Mouse (Mus musculus): ENCODE measurements at regions not wholly inside any gene's neighbourhood (a gene's known extent, or its start where the extent isn't known, plus 50 kb on each side); places are given as distances from the start of the nearest gene placed in this dataset.
"Not testable (repeated sequence)": the region's sequence is repeated elsewhere in the genome, so short reads cannot be mapped to it uniquely, and the experiment has no call there.

GRCm38 (mm10) chr15:90291848-90292247, 67.7 kb downstream of the Alg10b start:
- DNase-seq (ENCODE audit: low spot score in 2 of 2) = no peak

GRCm38 (mm10) chr15:90294353-90294922, 70.3 kb downstream of the Alg10b start:
- intact Hi-C loops (cut with DNase I) = no loop called here
- no peak for DNase-seq (ENCODE audit: low spot score in 2 of 2)

More at GRCm38 (mm10) chr15:90291848-90292247, 67.7 kb downstream of the Alg10b start:
- intact Hi-C loops (cut with DNase I) = no loop called here

GRCm38 (mm10) chr15:90298566-90298965, 74.5 kb downstream of the Alg10b start:
- DNase-seq (ENCODE audit: low spot score in 2 of 2) = no peak
- intact Hi-C loops (cut with DNase I) = no loop called here

- peak in 1 of 2 experiments; percentile 25 for DNase-seq (ENCODE audit: low spot score in 2 of 2)
- intact Hi-C loops (cut with DNase I) = no loop called here
These were observed 79.3 kb downstream of the Alg10b start for GRCm38 (mm10) chr15:90303393-90303792.

GRCm38 (mm10) chr15:90305051-90305450, 80.9 kb downstream of the Alg10b start:
- intact Hi-C loops (cut with DNase I) = no loop called here
- no peak for DNase-seq (ENCODE audit: low spot score in 2 of 2)

GRCm38 (mm10) chr15:90306866-90307265, 82.8 kb downstream of the Alg10b start:
- DNase-seq (ENCODE audit: low spot score in 2 of 2) = no peak
- intact Hi-C loops (cut with DNase I) = no loop called here

- intact Hi-C loops (cut with DNase I); DNase-seq (ENCODE audit: low spot score in 2 of 2): not testable (repeated sequence)
These were observed 84.3 kb downstream of the Alg10b start for GRCm38 (mm10) chr15:90308433-90308832.

- no peak for DNase-seq (ENCODE audit: low spot score in 2 of 2)
- intact Hi-C loops (cut with DNase I) = no loop called here
These were observed 84.8 kb downstream of the Alg10b start for GRCm38 (mm10) chr15:90308869-90309268.

GRCm38 (mm10) chr15:90309664-90310063, 85.6 kb downstream of the Alg10b start:
- DNase-seq (ENCODE audit: low spot score in 2 of 2) = no peak

GRCm38 (mm10) chr15:90321774-90322173, 97.7 kb downstream of the Alg10b start:
- intact Hi-C loops (cut with DNase I) = no loop called here
- DNase-seq (ENCODE audit: low spot score in 2 of 2) = no peak

More at GRCm38 (mm10) chr15:90309664-90310063, 85.6 kb downstream of the Alg10b start:
- intact Hi-C loops (cut with DNase I) = no loop called here

GRCm38 (mm10) chr15:90333275-90333674, 109.2 kb downstream of the Alg10b start:
- DNase-seq (ENCODE audit: low spot score in 2 of 2) = no peak

GRCm38 (mm10) chr15:90333766-90334165, 109.7 kb downstream of the Alg10b start:
- intact Hi-C loops (cut with DNase I) = no loop called here
- no peak for DNase-seq (ENCODE audit: low spot score in 2 of 2)

More at GRCm38 (mm10) chr15:90333275-90333674, 109.2 kb downstream of the Alg10b start:
- intact Hi-C loops (cut with DNase I) = no loop called here

GRCm38 (mm10) chr15:90334406-90334805, 110.3 kb downstream of the Alg10b start:
- intact Hi-C loops (cut with DNase I) = no loop called here
- DNase-seq (ENCODE audit: low spot score in 2 of 2) = no peak

GRCm38 (mm10) chr15:90335506-90335905, 111.4 kb downstream of the Alg10b start:
- intact Hi-C loops (cut with DNase I) = no loop called here
- no peak for DNase-seq (ENCODE audit: low spot score in 2 of 2)

- intact Hi-C loops (cut with DNase I) = no loop called here
- DNase-seq (ENCODE audit: low spot score in 2 of 2) = no peak
These were observed 116.0 kb downstream of the Alg10b start for GRCm38 (mm10) chr15:90340089-90340488.

GRCm38 (mm10) chr15:90341261-90341660, 117.2 kb downstream of the Alg10b start:
- no peak for DNase-seq (ENCODE audit: low spot score in 2 of 2)
- intact Hi-C loops (cut with DNase I) = no loop called here

GRCm38 (mm10) chr15:90343771-90344170, 119.7 kb downstream of the Alg10b start:
- DNase-seq (ENCODE audit: low spot score in 2 of 2) = no peak
- intact Hi-C loops (cut with DNase I) = no loop called here

GRCm38 (mm10) chr15:90344956-90345355, 120.8 kb downstream of the Alg10b start:
- DNase-seq (ENCODE audit: low spot score in 2 of 2) = no peak
- intact Hi-C loops (cut with DNase I) = no loop called here

GRCm38 (mm10) chr15:90346162-90346561, 122.1 kb downstream of the Alg10b start:
- DNase-seq (ENCODE audit: low spot score in 2 of 2) = no peak
- intact Hi-C loops (cut with DNase I) = no loop called here

GRCm38 (mm10) chr15:90346757-90347156, 122.6 kb downstream of the Alg10b start:
- DNase-seq (ENCODE audit: low spot score in 2 of 2) = no peak
- intact Hi-C loops (cut with DNase I) = no loop called here

GRCm38 (mm10) chr15:90351898-90352297, 127.8 kb downstream of the Alg10b start:
- intact Hi-C loops (cut with DNase I) = no loop called here
- no peak for DNase-seq (ENCODE audit: low spot score in 2 of 2)

GRCm38 (mm10) chr15:90365656-90366055, 141.5 kb downstream of the Alg10b start:
- intact Hi-C loops (cut with DNase I) = no loop called here
- DNase-seq (ENCODE audit: low spot score in 2 of 2) = no peak

Measured in left cerebral cortex, postnatal 36 days (tissue).